Mouse (Mus musculus) gastrocnemius, adult 8-10 months (tissue): Measurements from ENCODE around the gene Man1b1. TPM values are rescaled to one million over a fixed set of nuclear protein-coding genes. Genes with fewer than 3 reads are reported as not detected.

Experiments
- DNase-seq, 2 experiments: peaks; one replicate each; pipeline ENCODE4 v3.0.0; 2022; ENCODE audit warnings: low spot score in 2 of 2
- total RNA-seq, 4 experiments: library from RNA; stranded (reverse); gene quantifications; 2 replicates each; pipeline ENCODE4 v1.2.4; 2022

Gene Man1b1
- total RNA-seq, 4 experiments from 2014 or later = 13.9 to 15.0 (median 14.4) TPM

DNA sequence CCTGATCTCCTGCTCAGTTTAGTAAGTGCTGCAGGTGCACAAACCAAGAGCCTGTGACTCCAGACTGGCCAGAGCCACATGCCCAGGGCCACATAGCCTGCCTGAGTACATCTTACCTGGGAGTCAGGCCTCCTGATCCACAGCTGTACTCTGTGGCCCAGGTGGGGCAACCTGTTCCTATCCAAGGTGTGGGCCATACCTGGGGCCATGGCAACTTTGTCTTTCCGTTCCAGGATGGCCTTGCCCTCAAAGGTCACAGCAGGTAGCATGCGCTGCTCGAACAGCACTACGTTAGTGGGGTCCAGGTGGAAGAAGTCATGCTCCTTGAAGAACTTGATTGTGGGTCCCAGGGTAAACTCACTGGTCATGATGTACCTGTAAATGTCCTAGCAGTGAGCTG, 32.2 kb downstream of the Man1b1 start:
- DNase-seq = no peak

DNA sequence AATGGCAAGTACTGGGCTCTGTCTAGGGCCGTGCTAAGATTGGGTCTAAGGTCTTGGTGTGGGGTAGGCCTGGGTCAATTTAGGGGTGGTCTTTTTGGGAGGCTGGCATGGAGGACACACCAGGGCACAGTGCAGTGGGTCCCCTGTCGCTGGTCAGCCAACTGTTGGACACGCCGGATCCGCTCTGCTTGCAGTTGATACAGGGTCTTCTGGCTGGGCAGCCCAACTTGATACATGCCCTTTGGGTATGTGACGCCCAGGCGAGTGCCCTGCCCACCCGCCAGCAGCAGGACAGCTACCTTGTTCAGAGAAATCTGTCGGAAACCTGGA, 32.6 kb downstream of the Man1b1 start:
- DNase-seq = no peak

DNA sequence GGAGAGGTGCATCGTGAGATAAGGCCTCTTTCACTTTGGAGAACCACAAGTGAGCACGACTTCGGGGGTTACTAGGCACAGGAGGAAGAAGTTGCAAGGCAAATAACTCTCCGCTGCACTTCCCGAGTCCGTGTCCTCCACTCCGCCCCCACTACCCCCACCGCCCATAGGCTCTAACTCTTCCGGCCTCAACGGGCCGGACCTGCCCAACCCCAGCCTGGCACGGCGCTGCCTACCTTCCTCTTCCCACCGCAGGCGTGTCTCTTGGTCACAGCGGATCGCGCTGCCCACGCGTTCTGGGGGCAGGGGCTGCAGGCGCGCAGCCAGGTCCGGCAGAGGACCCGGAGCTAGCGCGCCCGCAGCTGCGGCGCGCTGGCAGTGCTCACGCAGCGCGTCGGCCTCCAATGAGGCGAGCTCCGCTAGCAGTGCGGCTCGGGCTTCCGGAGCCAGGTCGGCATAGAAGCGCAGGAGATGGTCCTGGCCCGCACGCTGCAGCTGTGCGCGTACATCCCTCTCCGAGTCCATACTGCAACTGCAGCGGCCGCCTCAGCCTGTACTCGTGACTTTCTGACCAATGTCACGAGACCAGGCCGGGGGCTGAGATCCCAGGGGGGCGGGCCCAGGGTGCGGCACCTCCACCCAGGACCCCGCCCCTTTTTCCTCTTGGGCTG, 33.1 kb downstream of the Man1b1 start, which contains the start of gene Uap1l1:
Gene Uap1l1 (minus strand): TSS at position 592 of the 671 bp plus-strand sequence.
- peak; percentile 67 to 80 for DNase-seq

DNA sequence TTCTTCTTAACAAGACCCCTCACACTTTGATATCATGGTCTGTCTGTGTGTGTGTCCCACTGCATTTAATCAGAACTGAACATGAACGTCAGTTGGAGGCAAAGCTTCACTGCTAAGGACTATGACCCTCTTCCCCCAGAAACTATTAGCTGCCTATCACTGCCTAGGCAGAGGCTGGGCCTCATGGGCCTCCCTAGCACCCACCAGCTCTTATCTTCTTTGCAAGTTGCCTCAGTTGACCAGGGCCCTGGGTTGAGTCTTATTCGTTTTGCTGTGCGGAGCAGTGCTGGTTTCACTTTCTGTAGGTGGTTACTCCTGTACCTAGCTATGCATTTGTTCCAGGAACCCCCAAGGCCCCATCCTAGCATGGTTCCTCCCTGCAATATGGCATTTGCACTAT, 37.9 kb downstream of the Man1b1 start:
- DNase-seq = no peak

DNA sequence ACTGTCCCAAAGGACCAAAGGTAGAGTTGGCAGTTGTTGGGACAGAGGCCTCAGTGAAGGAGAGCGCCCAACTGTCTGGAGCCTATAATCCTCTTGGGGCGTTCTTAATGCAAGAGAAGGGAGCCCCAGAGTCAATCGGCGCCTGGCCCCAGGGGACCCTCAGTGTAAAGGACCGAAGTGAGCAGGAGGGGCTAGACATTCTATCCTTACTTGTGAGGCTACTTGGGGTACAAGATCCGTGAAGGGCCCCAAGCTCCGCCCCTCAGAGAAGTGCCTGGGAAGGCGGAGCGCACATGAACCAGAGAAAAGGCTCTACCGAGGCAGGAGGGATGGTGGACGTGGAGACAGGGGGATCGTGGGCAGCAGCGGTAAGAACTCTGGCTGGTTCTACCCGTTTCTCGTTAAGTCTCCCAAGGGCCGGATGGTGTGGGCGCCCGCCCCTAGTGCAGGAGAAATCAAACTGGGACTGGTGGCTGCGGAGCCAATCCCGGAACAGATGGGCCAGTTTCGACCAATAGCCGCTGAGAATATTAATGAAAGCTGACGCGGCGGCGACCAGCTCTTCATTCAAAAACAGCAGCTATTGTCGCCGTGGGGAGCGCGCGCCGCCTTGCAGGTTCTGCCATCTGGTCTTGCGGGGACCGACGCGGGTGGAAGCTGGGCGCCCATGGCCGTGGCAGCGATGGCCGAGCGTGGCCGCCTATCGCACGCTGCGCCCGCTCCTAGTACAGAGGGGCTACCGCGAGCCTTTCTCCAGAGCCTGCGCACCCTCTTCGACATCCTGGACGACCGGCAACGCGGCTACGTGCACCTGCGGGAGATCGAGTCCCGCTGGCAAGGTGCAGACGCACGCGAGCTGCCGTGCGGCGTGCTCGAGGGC, 39.9 kb downstream of the Man1b1 start, which contains the start of gene Sapcd2:
Gene Sapcd2 (plus strand): TSS at position 558 of the 880 bp plus-strand sequence.
- peak; percentile 53 to 66 for DNase-seq

DNA sequence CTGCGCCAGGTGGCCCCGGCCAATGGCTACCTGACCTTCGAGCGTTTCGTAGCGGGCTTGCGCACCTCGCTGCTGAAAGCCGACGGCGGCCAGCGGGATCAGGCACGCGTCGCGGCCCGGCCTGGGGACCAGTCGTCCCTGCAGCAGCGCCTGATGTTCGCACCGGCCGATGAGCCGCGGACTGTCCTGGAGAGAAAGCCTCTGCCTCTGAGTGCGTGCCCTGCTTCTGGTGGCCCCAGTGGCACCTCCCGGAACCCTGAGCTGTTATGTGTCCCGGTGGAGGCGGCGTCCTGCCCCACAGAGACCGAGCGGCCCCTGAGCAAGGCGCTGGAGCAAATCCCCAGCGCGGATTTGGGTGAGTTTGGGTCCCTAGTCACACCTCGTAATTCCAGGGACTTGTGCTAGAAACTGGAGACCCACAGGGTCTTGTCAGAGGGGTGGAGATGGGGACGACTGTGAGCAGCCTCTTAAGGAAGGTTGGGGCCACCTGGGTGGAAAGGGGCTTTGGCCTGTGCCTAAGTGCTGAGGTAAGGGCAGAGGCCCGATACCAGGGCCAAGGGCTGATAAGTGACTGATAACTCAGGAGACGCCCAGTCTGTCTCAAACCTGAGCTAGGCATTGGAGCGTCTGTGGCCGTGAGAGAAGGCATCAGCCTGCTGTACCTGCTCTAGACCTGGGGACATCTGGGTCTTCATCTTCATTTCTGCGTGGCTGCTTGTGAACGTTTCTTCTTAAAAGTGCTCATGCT, 40.7 kb downstream of the Man1b1 start:
- no peak for DNase-seq

DNA sequence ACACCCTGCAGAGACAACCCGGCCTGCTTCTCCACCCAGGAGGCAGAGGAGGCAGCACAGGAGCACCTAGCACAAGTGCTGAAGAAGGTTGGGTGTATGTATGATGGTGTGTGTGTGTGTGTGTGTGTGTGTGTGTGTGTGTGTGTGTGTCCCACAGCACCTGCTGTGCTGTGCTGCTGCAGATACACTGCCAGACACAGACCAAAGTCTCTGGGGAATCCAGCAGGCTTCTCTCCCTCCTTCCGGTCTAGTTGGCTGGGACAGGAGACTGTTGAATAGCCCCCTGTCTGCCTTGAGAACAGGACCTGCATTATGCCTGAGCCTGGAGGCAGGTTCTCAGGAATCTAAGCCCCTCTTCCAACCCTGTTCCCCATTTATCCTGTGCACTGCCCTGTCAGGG, 41.3 kb downstream of the Man1b1 start:
- DNase-seq = no peak

DNA sequence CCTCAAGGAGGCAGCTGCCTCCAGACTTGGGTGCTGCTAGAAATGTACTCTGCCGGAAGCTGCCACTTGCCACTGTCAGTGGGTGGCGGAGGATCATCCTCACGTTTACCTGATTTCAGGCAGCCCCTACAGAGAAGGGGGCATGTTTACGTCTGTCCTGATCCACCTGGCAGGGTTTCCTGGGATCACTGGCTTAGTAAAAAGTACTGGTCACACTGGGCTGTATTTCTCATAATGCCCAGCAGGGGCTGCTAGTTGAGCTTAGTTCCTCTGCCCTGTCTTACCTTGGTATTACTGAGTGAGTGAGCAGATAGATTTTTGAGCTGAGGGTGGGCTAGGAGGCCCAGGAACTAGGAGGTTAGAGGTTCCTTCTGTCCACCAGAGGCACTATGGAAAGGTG, 44.5 kb downstream of the Man1b1 start:
- DNase-seq = no peak

DNA sequence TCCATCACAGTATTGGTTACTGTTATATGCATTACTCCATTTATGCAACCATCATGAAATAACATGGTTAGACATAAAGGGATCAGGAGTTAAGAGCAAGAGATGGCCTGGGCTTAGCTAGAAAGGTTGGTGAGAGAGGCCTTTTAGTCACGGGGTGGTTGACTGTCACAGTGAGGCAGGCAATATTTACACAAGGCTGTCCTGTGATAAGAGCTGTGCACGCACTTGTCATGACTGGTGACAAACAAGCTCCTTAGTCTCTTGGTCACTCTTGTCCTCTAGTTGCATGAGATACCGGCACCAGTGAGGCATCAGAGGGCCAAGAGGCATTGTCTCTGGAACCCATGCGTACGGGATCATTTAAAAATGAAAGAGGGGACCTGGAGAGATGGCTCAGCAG, 52.4 kb downstream of the Man1b1 start:
- DNase-seq = no peak

DNA sequence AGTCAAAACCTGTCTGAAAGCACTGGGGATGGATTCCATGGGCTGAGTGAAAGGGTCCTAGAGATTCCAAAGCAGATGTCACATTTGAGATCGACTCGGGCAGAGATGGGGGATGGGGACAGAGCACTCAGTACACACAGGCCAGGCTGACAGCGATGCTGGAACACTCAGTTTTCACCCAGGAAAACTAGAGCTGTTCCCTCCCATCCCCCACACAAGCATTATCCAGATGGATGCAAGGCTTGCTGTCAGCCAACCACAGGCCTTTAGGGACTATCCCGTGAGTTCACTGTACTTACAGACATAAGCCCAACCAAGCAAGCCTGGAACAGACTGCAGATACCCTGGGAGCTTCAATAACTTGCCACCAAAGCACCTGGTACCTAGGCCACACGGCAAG, 59.1 kb downstream of the Man1b1 start:
- DNase-seq = no peak

DNA sequence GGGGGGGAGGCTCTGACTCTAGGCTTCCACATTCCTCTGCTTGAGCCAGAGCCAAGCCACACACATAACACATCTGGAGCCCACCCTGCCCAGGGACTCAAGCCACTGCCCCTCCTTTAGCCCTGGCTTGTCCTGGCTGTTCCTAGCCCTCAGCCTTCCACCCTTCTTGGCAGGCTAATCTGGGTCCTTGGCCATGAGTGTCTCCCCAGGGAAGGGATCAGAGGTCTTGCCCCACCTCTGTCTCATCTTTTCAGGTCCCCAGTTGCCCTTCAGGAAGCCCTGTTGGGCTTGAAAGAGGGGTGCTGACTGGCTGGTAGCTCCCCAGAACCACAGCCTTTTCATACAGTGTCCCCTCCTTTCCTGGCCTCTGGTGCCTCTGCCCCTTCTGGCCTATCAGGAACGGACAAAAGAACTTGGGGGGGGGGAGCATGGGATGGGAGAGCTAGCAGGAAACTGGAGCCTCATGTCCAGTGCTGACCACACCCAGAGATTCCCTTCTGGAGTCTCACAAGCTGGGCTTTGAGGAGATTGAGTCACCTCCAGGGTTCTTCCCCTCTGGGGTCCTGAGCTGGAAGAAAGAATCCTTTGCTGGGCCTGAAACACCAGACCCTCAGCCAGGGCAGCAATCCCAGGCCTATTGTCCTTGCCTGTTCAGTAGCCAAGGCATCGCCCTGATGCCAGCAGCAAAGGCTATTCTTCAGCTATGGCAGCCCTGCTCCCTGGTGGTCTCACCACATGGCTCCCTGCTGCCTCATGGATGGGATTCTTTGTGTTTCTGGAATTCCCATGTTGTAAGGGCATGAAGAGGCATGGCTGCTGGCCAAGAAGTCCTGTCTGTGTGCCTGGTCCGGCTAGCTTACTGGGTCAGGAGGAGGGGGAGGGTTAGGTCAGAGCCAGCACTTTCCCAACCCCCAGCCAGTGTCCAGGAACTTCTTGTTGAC, 62.4 kb downstream of the Man1b1 start:
- DNase-seq = peak; percentile 61 to 68

DNA sequence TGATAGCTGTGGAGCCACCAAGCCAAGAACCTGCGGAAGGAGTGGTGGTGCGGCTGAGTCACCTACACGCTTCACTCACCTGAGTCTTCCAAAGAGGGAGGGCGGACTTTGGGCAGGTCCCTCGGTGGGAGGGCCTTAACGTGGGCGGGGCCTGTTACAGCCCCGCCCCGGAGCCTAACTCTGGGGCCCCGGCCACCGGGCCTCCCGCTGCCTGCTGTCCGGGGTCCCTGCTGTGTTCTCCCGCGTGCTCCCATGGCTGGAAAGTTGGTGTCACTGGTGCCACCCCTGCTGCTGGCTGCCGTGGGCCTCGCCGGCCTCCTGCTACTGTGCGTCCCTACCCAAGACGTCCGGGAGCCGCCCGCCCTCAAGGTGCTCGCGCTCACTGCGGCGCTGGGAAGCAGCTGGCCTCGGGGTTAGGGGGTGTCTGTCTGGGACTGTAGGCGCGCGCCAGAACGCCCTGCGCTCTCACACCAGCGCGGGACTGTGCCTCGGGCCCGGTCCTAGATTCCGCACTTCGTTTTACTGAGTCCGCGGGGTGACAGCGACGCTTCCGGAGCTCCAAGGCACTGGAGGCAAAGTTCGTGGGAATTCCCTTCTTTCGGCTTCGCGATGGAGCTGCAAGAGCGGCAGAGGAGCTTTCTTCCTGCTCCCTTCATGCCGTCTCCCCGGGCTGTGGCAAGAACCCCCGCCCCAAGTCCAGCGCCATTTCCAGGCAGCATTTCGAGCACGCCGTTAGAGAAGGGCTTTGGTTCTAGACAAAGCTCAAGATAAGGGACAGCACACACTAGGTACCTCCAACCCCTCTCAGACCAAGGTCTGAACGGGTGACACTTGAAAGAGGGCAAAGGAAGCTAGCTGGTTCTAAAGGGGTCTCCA, 63.8 kb downstream of the Man1b1 start, which contains the start of gene Entpd2:
Gene Entpd2 (plus strand): TSS at position 154 of the 876 bp plus-strand sequence.
- no peak for DNase-seq

DNA sequence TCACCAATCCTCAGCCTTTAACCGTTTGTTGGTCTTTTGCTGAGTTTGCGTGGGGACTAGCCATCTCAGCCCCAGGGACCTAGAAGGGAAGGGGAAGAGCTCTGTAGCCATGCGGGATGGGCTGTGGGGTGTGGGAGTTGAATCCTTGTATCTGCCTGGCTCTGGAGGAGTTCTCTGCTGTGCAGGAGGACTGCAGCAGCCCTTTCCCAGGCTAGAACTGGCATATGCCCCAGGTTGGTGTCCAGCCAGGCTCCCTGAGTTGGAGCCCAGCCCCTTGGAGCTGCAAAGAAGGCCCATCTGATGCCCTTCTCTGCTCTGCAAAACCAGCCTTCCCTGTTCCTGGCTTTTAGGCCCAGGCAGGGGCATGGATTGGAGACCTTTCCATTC, 64.5 kb downstream of the Man1b1 start:
- no peak for DNase-seq

DNA sequence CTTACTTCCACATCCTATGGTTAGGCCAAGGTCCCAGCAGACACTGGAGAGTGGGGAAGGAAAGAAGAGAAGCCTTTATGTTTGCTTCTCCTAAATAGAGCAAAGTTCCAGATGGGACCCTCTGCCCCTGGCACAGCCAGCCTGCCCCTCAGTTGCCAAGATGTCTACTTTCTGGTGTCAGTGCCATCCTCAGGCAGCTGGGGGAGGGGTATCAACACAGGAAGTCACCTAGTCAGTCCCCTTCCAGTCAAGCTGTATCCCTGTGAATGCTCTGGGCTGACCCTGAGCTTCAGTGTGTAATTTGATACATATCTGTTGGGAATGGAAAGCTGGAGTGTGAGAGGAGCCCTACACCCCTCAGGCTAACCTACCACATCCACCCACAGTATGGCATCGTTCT, 64.9 kb downstream of the Man1b1 start:
- no peak for DNase-seq

DNA sequence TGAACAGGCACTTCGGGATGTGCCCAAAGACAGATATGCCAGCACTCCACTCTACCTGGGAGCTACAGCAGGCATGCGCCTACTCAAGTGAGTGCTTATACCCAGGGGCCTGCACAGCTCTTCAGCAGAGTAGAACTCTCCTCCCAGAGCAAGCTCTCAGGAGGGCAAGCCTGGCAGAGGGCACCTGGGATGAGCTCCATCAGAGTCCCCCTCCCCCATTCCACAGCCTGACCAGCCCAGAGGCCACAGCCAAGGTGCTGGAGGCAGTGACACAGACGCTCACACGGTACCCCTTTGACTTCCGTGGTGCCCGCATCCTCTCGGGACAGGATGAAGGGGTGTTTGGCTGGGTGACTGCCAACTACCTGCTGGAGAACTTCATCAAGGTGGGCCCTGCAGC, 65.9 kb downstream of the Man1b1 start:
- DNase-seq = no peak

DNA sequence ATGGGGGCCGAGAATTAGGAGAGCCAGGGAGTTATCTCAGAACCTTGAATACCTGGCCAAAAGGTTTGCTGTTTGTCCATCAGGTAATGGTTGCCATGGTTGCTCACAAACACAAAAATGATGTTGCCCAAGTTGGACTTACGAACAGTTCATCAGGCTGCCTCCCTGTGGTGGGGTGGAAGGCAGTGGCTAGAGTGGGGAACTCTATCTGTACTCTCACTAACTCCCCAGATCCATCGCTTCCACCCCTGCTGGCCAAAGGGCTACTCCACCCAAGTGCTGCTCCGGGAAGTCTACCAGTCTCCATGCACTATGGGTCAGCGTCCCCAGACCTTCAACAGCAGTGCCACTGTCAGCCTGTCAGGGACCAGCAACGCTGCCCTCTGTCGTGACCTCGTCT, 66.9 kb downstream of the Man1b1 start, which contains the start of gene Npdc1:
Gene Npdc1 (plus strand): TSS at position 301 of the 400 bp plus-strand sequence.
- DNase-seq = no peak

DNA sequence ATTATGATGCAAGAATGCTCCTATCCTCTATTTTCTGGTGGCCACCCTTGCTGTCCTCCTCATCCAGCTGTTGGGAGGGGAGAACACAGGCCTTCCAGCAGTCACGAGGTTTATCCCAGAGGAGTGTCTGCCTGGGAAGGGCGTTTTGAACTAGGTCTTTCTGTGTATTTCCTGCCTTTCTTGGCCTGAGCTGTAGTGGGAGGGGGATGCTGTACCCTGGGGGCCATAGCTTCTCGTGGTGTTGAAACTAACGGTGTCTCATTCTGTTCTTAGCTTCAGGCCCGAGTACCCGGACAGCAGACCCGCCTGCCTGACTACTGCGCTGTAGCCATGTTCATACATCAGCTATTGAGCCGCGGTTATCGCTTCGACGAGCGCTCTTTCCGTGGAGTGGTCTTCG, 68.2 kb downstream of the Man1b1 start:
- peak; percentile 50 to 51 for DNase-seq

DNA sequence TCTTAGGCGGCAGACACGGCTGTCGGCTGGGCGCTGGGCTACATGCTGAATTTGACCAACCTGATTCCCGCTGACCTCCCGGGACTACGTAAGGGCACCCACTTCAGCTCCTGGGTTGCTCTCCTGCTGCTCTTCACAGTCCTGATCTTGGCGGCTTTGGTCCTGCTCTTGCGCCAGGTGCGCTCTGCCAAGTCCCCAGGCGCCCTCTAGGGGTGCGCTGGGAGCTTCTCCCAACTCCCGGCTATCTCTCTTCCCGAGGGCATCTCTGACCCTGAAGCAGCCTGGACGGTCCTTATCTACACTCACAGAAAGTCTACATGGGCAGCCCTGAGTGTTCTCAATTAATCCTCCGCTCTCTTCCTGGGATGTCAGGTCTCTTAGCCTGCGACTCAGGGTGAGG, 68.6 kb downstream of the Man1b1 start:
- peak; percentile 45 to 64 for DNase-seq
